Mouse (Mus musculus) CH12.LX (cell line): Measurements from ENCODE around the gene Kif5c. TPM values are rescaled to one million over a fixed set of nuclear protein-coding genes. Genes with fewer than 3 reads are reported as not detected.

Experiments used
- DNase-seq: peaks from one replicate; pipeline ENCODE4 v3.0.0-alpha.2; 2013; ENCODE audit errors: extremely low read depth
- H3K27ac ChIP-seq: 2 replicates; pipeline ENCODE4 v1.5.1; 2012; ENCODE audit warnings: low read depth, mild to moderate bottlenecking, control low read depth, moderate library complexity; ENCODE audit not compliant: insufficient read depth
- H3K27me3 ChIP-seq: replicated peaks from 2 replicates; pipeline ENCODE3; 2012; ENCODE audit warnings: inconsistent platforms
- H3K36me3 ChIP-seq, 2 experiments: replicated peaks in 1 of 2; 2 replicates each; pipeline versions ENCODE3 to v1.6.1; 2012; ENCODE audit warnings: inconsistent platforms in 1 of 2, low read length in 1 of 2, mild to moderate bottlenecking in 1 of 2, mixed read lengths in 1 of 2, moderate library complexity in 1 of 2; ENCODE audit not compliant: control insufficient read depth in 1 of 2, insufficient read depth in 1 of 2
- H3K4me1 ChIP-seq, 2 experiments: 2 replicates each; pipeline ENCODE4 v1.6.1; 2012; ENCODE audit warnings: inconsistent platforms in 1 of 2, moderate library complexity in 1 of 2; ENCODE audit not compliant: insufficient read depth in 2 of 2, control insufficient read depth in 1 of 2
- H3K4me2 ChIP-seq: 2 replicates; pipeline ENCODE4 v1.6.1; 2012; ENCODE audit warnings: low read depth, mild to moderate bottlenecking, control low read depth; ENCODE audit not compliant: poor library complexity, insufficient read depth, severe bottlenecking
- H3K4me3 ChIP-seq, 3 experiments: fragments of 150-350 bp in 1 of 3; sonication (generic) in 1 of 3; replicated peaks in 1 of 3; 2 replicates each; pipeline versions ENCODE3 to v1.5.1; 2011 to 2012; ENCODE audit warnings: low read depth in 2 of 3, low read length in 2 of 3, mild to moderate bottlenecking in 2 of 3, moderate library complexity in 2 of 3, control low read depth in 1 of 3, improper control_type of control experiment in 1 of 3, inconsistent platforms in 1 of 3, mixed read lengths in 1 of 3; ENCODE audit not compliant: poor library complexity in 1 of 3
- H3K79me2 ChIP-seq: replicated peaks from 2 replicates; pipeline ENCODE4 v1.6.1; 2012; ENCODE audit warnings: mild to moderate bottlenecking, moderate library complexity; ENCODE audit not compliant: control insufficient read depth, poor library complexity, insufficient read depth, severe bottlenecking; ENCODE audit errors: extremely low read depth
- H3K9ac ChIP-seq: 2 replicates; pipeline ENCODE4 v1.6.1; 2012; ENCODE audit warnings: low read depth, mild to moderate bottlenecking, control low read depth, moderate library complexity; ENCODE audit not compliant: insufficient read depth
- H3K9me3 ChIP-seq: replicated peaks from 2 replicates; pipeline ENCODE3; 2012; ENCODE audit warnings: low read length, inconsistent platforms, mixed read lengths
- BHLHE40 ChIP-seq: IDR thresholded peaks from 2 replicates; pipeline ENCODE4 v1.6.1; 2011; ENCODE audit warnings: mild to moderate bottlenecking, low read depth, low read length, improper control_type of control experiment
- CHD2 ChIP-seq: IDR thresholded peaks from 2 replicates; pipeline ENCODE4 v1.6.1; 2011; ENCODE audit warnings: low read length, improper control_type of control experiment
- CTCF ChIP-seq, 2 experiments: IDR thresholded peaks in 1 of 2; conservative IDR thresholded peaks in 1 of 2; 2 replicates each; pipeline ENCODE4 v1.5.1; 2011 to 2012; ENCODE audit warnings: low read depth in 2 of 2, low read length in 2 of 2, improper control_type of control experiment in 1 of 2, inconsistent platforms in 1 of 2, mild to moderate bottlenecking in 1 of 2, moderate library complexity in 1 of 2
- ELF1 ChIP-seq: IDR thresholded peaks from 2 replicates; pipeline ENCODE4 v1.6.1; 2014; ENCODE audit warnings: low read depth, mild to moderate bottlenecking, inconsistent platforms, low read length, improper control_type of control experiment
- ETS1 ChIP-seq: conservative IDR thresholded peaks from 2 replicates; pipeline ENCODE4 v1.6.1; 2012; ENCODE audit warnings: low read depth, mild to moderate bottlenecking, inconsistent platforms, low read length, improper control_type of control experiment, moderate library complexity
- GABPA ChIP-seq: IDR thresholded peaks from 2 replicates; pipeline ENCODE4 v1.6.1; 2012; ENCODE audit warnings: low read depth, low read length, improper control_type of control experiment, inconsistent platforms; ENCODE audit not compliant: insufficient replicate concordance
- IRF4 ChIP-seq: IDR thresholded peaks from 2 replicates; pipeline ENCODE4 v1.6.1; 2014; ENCODE audit warnings: low read depth, mild to moderate bottlenecking, inconsistent platforms, low read length, improper control_type of control experiment
- JUN ChIP-seq: IDR thresholded peaks from 2 replicates; pipeline ENCODE4 v1.6.1; 2011; ENCODE audit warnings: low read depth, mild to moderate bottlenecking, low read length, improper control_type of control experiment, moderate library complexity; ENCODE audit not compliant: insufficient read depth
- JUND ChIP-seq: conservative IDR thresholded peaks from 2 replicates; pipeline ENCODE4 v1.6.1; 2011; ENCODE audit warnings: low read depth, low read length, improper control_type of control experiment
- MYC ChIP-seq: IDR thresholded peaks from 2 replicates; pipeline ENCODE4 v1.6.1; 2011; ENCODE audit warnings: low read depth, mild to moderate bottlenecking, improper control_type of control experiment, low read length
- NELFE ChIP-seq: IDR thresholded peaks from 2 replicates; pipeline ENCODE4 v1.6.1; 2011; ENCODE audit warnings: low read depth, low read length, improper control_type of control experiment
- NRF1 ChIP-seq: IDR thresholded peaks from 2 replicates; pipeline ENCODE4 v1.6.1; 2014; ENCODE audit warnings: low read depth, mild to moderate bottlenecking, inconsistent platforms, low read length, improper control_type of control experiment, moderate library complexity
- PAX5 ChIP-seq: IDR thresholded peaks from 2 replicates; pipeline ENCODE4 v1.6.1; 2012; ENCODE audit warnings: low read length, inconsistent platforms, mixed read lengths
- POLR2AphosphoS2 ChIP-seq: IDR thresholded peaks from 2 replicates; pipeline ENCODE4 v1.6.1; 2011; ENCODE audit warnings: low read depth, low read length, improper control_type of control experiment
- RCOR1 ChIP-seq: conservative IDR thresholded peaks from 2 replicates; pipeline ENCODE4 v1.6.1; 2012; ENCODE audit warnings: low read depth, mild to moderate bottlenecking, inconsistent platforms, low read length, improper control_type of control experiment
- SIN3A ChIP-seq: IDR thresholded peaks from 2 replicates; pipeline ENCODE4 v1.6.1; 2012; ENCODE audit warnings: low read length, improper control_type of control experiment, inconsistent platforms
- TBP ChIP-seq: conservative IDR thresholded peaks from 2 replicates; pipeline ENCODE4 v1.6.1; 2011; ENCODE audit warnings: low read depth, low read length, improper control_type of control experiment
- UBTF ChIP-seq: IDR thresholded peaks from 2 replicates; pipeline ENCODE4 v1.6.1; 2012; ENCODE audit warnings: low read depth, mild to moderate bottlenecking, inconsistent platforms, low read length, improper control_type of control experiment, moderate library complexity
- ZC3H11A ChIP-seq: IDR thresholded peaks from 2 replicates; pipeline ENCODE4 v1.6.1; 2012; ENCODE audit warnings: low read depth, mild to moderate bottlenecking, inconsistent platforms, low read length, improper control_type of control experiment
- ZKSCAN1 ChIP-seq: IDR thresholded peaks from 2 replicates; pipeline ENCODE4 v1.6.1; 2012; ENCODE audit warnings: low read depth, inconsistent platforms, low read length, improper control_type of control experiment, borderline replicate concordance
- ZNF384 ChIP-seq: IDR thresholded peaks from 2 replicates; pipeline ENCODE4 v1.6.1; 2012; ENCODE audit warnings: low read depth, low read length, improper control_type of control experiment, inconsistent platforms
- dilution Hi-C: fragments of 300-500 bp; cut with MboI; formaldehyde crosslinking; loops from 2 replicates; pipeline ENCODE4 v1.14.3; 2020; ENCODE audit warnings: low sequenced_read_pairs; ENCODE audit not compliant: extremely low pct_unique_long_range_greater_than_20kb, extremely low pct_ligation_motif_present
- in situ Hi-C: fragments of 300-500 bp; cut with MboI; formaldehyde crosslinking; loops from 3 replicates; pipeline ENCODE4 v1.14.3; 2019; ENCODE audit warnings: low sequenced_read_pairs, low pct_ligation_motif_present, low pct_unique_long_range_greater_than_20kb, mixed read lengths
- polyA plus RNA-seq: library from polyadenylated mRNA; unstranded; fragments of >175 nt; gene quantifications from 2 replicates; pipeline ENCODE4 v1.2.1, GENCODE M21; 2012; ENCODE audit warnings: low read depth; ENCODE audit not compliant: insufficient read length
- total RNA-seq, 2 experiments: library from RNA; depleted of rRNA; stranded (reverse); fragments of 300-350 nt in 1 of 2; fragments of >200 nt in 1 of 2; gene quantifications; 2 replicates each; pipeline ENCODE4 v1.2.3; 2012 to 2014

Kif5c gene
- total and polyA plus RNA-seq, 3 experiments: 3.0 to 3.5 (median 3.1) TPM

DNA sequence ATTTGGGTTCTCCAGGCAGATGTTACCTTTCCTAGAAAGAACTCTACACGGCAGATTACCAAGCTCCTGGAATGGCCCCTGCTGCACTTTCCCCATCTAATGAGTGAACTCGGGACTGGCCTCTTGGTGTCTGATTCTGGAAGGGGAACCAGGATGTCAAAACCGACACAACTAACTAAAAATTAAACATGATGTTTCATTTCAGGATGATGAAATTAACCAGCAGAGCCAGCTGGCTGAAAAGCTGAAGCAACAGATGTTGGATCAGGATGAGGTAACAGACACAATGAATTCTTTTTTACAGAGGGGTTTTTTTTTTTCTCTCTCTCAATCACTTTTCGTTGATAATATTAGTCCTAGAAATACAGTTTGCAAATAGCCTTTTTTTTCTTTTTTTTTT, 108.6 kb downstream of the Kif5c start:
- H3K9ac ChIP-seq: peak overlapping the region; percentile 34; the same call in 1 of the 2 replicates
- H3K4me1 ChIP-seq: peaks cover 7 to 54% of the 10 kb centered on the region in 2 experiments
- H3K27me3 ChIP-seq: no peaks in the 10 kb centered on the region
- H3K4me3 ChIP-seq: peak overlapping the region; percentile 3 to 33 (median 14)
- H3K9me3 ChIP-seq: no peaks in the 10 kb centered on the region
- H3K79me2 ChIP-seq: no peaks in the 10 kb centered on the region
- H3K36me3 ChIP-seq: no peaks in the 10 kb centered on the region
- TF ChIP-seq NRF1 (no peak), GABPA (no peak), TBP (0 out of 2 replicates have a peak, but pooled peaks have one; percentile 7), IRF4 (no peak; the same call in 1 of the 2 replicates), ETS1 (peak; percentile 78), ZNF384 (peak; percentile 52)
- dilution Hi-C loops (no loop called here), in situ Hi-C loops (loop anchor here (25.0 kb wide), 1 partner anchor 815 kb away; no protein-coding TSS in a partner anchor)
- DNase-seq: no peak
- H3K27ac ChIP-seq: no peak overlapping the region
- peak overlapping the region; percentile 95 for H3K4me2 ChIP-seq

DNA sequence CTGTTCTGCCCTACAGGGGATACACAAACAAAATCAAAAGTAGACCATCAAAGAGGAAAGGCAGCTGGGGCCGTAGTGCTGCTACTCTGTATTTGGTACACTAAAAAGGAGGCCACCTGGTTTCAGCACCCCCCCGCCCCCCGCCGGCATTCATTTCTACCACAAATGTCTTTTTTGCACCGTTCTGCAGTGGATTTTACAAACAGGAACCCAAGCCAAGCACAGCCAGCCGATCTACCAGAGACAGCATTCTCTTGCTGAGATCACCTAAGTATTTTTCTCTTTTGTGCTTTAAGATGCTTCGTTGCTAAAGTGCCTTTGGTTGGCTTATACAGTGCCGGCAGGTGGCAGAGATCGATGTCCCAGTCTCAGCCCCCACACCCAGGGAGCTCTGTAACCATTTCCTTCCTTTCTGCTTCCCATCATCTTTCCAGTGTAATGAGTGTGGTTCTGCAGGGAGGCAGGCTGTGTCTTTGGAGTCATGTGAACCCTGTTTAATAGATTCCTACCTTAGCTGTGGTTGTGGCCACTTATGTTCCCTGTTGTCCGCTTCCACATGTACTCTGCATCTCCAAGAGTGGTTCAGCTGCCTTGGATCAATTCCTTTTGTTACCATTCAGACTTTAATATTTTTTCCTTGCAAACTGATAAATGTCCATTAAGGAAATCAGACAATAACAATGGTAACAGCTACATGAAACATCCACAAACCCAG, 110.0 kb downstream of the Kif5c start:
- H3K4me1 ChIP-seq: peaks cover 9 to 60% of the 10 kb centered on the region in 2 experiments
- no peak for DNase-seq
- no peaks in the 10 kb centered on the region for H3K79me2 ChIP-seq
- TF ChIP-seq SIN3A: peak; percentile 29; the same call in 1 of the 2 replicates
- peak in 1 of 2 experiments; percentile 14; a peak in 1 of 4 replicates for TF ChIP-seq CTCF (conservative IDR thresholded peaks at IDR 0.05 in 1 of 2, IDR thresholded peaks at IDR 0.05 in 1 of 2; ENCODE audit: low read depth in 2 of 2, low read length in 2 of 2)
- no peak for TF ChIP-seq ETS1
- TF ChIP-seq, all 38 proteins: peak for 2
- no peaks in the 10 kb centered on the region for H3K9me3 ChIP-seq
- peak overlapping the region; percentile 62 for H3K4me2 ChIP-seq
- no peak overlapping the region for H3K9ac ChIP-seq
- dilution Hi-C loops: no loop called here
- no peak overlapping the region for H3K27ac ChIP-seq
- in situ Hi-C loops: loop anchor here (25.0 kb wide), 1 partner anchor 817 kb away; no protein-coding TSS in a partner anchor
- no peaks in the 10 kb centered on the region for H3K27me3 ChIP-seq
- H3K4me3 ChIP-seq: peak overlapping the region in 2 of 3 experiments; percentile 19 to 27
- H3K36me3 ChIP-seq: no peaks in the 10 kb centered on the region

DNA sequence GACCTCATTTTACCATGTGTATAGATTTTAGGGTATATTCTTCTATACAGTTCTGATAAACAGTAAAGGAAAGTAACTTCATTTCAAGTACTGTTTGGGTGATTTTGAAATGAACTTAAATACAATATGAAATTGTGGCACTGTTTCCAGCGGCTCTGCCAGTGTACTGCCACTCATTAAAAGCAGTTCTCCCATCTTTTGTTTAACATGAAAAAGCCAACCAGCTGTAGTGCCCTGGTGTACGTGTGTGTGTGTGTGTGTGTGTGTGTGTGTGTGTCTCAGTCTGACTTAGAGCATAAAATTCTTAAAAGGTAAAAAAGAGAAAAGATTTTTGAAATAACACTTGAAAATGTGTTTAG, 110.5 kb downstream of the Kif5c start:
- dilution Hi-C loops: no loop called here
- Histone ChIP-seq H3K9ac (peak overlapping the region; percentile 40; the same call in 1 of the 2 replicates), H3K4me2 (peak overlapping the region; percentile 67), H3K79me2 (no peaks in the 10 kb centered on the region), H3K9me3 (no peaks in the 10 kb centered on the region), H3K27ac (no peak overlapping the region), H3K36me3 (no peaks in the 10 kb centered on the region), H3K27me3 (no peaks in the 10 kb centered on the region), H3K4me3 (peak overlapping the region in 2 of 3 experiments; percentile 27 to 55), H3K4me1 (peaks cover 9 to 60% of the 10 kb centered on the region in 2 experiments)
- no peak for DNase-seq
- in situ Hi-C loops: loop anchor here (25.0 kb wide), 1 partner anchor 817 kb away; no protein-coding TSS in a partner anchor
- TF ChIP-seq ZNF384 (no peak), PAX5 (no peak), CHD2 (no peak), ZC3H11A (no peak), TBP (no peak), MYC (no peak), JUND (no peak), UBTF (no peak), IRF4 (no peak), BHLHE40 (no peak), POLR2AphosphoS2 (no peak), JUN (no peak), NELFE (no peak), ZKSCAN1 (no peak), RCOR1 (no peak), ELF1 (no peak)
